Mouse (Mus musculus) colon, adult 2 months (tissue): ENCODE measurements around the gene Hps4. TPM values are rescaled to one million over a fixed set of nuclear protein-coding genes. Genes with fewer than 3 reads are reported as not detected.

Experiments used
- polyA plus RNA-seq: library from polyadenylated mRNA; depleted of rRNA; stranded (reverse); fragments of >200 nt; gene quantifications from 2 replicates; pipeline ENCODE4 v1.2.3, GENCODE M21; 2012; rRNA removed

Gene Hps4
- 65.7 and 69.9 TPM in 2 replicates for polyA plus RNA-seq

GRCm38 (mm10) chr5:112342463-112343204, at the start of gene Hps4, which contains the start of gene Srrd:
Gene Hps4, plus strand, starts transcription at chr5:112343083.
Gene Srrd, minus strand, starts transcription at chr5:112343040.

GRCm38 (mm10) chr5:112325546-112326445, 17.1 kb upstream of the Hps4 start, which contains the start of gene Tfip11:
Gene Tfip11, plus strand, starts transcription at chr5:112326358.

GRCm38 (mm10) chr5:112355910-112356309, 13.0 kb downstream of the Hps4 start, which contains the start of gene Gm6583:
Gene Gm6583, minus strand, starts transcription at chr5:112356033.

GRCm38 (mm10) chr5:112394779-112395443, 52.0 kb downstream of the Hps4 start, which contains the start of gene Asphd2:
Gene Asphd2, minus strand, starts transcription at chr5:112394866.

Other genes starting within 250 kb of the Hps4 start
- gene Cryba4, start 90.6 kb upstream of the Hps4 start, polyA plus RNA-seq, result 0.88 and 1.3 TPM in 2 replicates
- 0.81 TPM in 1 of 2 replicates, not detected in the other for gene Crybb1, start 87.3 kb upstream of the Hps4 start, polyA plus RNA-seq
- 49.0 and 50.6 TPM in 2 replicates for gene Tpst2, start 66.4 kb upstream of the Hps4 start, polyA plus RNA-seq
- gene Tfip11, start 16.7 kb upstream of the Hps4 start, polyA plus RNA-seq, result 41.7 and 44.2 TPM in 2 replicates
- 34.6 and 39.1 TPM in 2 replicates for gene Srrd, start within 50 bp of the Hps4 start, polyA plus RNA-seq
- not detected in 2 replicates for gene Gm6583, start 12.9 kb downstream of the Hps4 start, polyA plus RNA-seq
- 3.5 and 5.5 TPM in 2 replicates for gene Asphd2, start 51.8 kb downstream of the Hps4 start, polyA plus RNA-seq
- gene Gm6588, start 106.3 kb downstream of the Hps4 start, polyA plus RNA-seq, result not detected in 2 replicates
- gene Sez6l, start 234.1 kb downstream of the Hps4 start, polyA plus RNA-seq, result 1.1 TPM in 2 replicates